Mouse (Mus musculus) hematopoietic stem cell, adult 5-6 weeks (primary cell): Measurements from ENCODE around the gene Myf6. TPM values are rescaled to one million over a fixed set of nuclear protein-coding genes. Genes with fewer than 3 reads are reported as not detected.

Experiments
- ATAC-seq, 2 experiments: fragments of 125-278 bp in 1 of 2; replicated peaks in 1 of 2; 2 replicates each; pipeline ENCODE4 v1.8.0; 2016 to 2017; ENCODE audit warnings: inconsistent platforms in 2 of 2, mild to moderate bottlenecking in 2 of 2, moderate number of reproducible peaks in 2 of 2, low read depth in 1 of 2, moderate TSS enrichment in 1 of 2; ENCODE audit not compliant: low FRiP score in 2 of 2, poor library complexity in 2 of 2, severe bottlenecking in 2 of 2, insufficient read depth in 1 of 2, low TSS enrichment in 1 of 2
- total RNA-seq: library from RNA; stranded (forward); fragments of 172-1452, 232-1000 nt; gene quantifications from 2 replicates; pipeline ENCODE4 v1.2.3, GENCODE M21; 2017

Myf6 gene
- total RNA-seq, 1 experiment from 2014 or later = not detected

GRCm38 (mm10) chr10:107471712-107472111 is 22.8 kb downstream of the Myf6 start:
- ATAC-seq = no peak

- no peak for ATAC-seq
Observed at GRCm38 (mm10) chr10:107467819-107468218, 26.7 kb downstream of the Myf6 start.

GRCm38 (mm10) chr10:107449496-107450330 is 44.8 kb downstream of the Myf6 start:
- no peak for ATAC-seq

Other genes starting within 250 kb of the Myf6 start
- gene Lin7a, start 223.1 kb downstream of the Myf6 start, total RNA-seq = not detected in 2 replicates
- gene Myf5, start 8.6 kb downstream of the Myf6 start, total RNA-seq = not detected in 2 replicates
- gene Ptprq, start 225.3 kb upstream of the Myf6 start, total RNA-seq = not detected in 2 replicates